Mouse (Mus musculus): ENCODE measurements around the gene Tshz2. TPM values are rescaled to one million over a fixed set of nuclear protein-coding genes. Genes with fewer than 3 reads are reported as not detected.

The Tshz2 gene
- polyA plus RNA-seq, 1 experiment: 6.2 TPM

GRCm38 (mm10) chr2:170031872-170032271 is 399.1 kb downstream of the Tshz2 start:
- no peak for DNase-seq
- Histone ChIP-seq H3K4me1 (ENCODE audit: control insufficient read depth, insufficient read depth, low read length) (no peaks in the 10 kb centered on the region), H3K4me3 (replicated peaks; ENCODE audit: extremely low read depth, low read depth, low read length) (no peak overlapping the region)
- 79% methylated on average over 8 of the region's 8 CpGs for WGBS
- TF ChIP-seq POLR2A (IDR thresholded peaks at IDR 0.05; ENCODE audit: borderline replicate concordance, extremely low read depth, low read depth, low read length) (no peak), CTCF (IDR thresholded peaks at IDR 0.05; ENCODE audit: insufficient read depth, low read length) (no peak)

GRCm38 (mm10) chr2:170033219-170033618 is 400.4 kb downstream of the Tshz2 start:
- no peak overlapping the region for H3K4me3 ChIP-seq (replicated peaks; ENCODE audit: extremely low read depth, low read depth, low read length)
- no peak for DNase-seq
- no peaks in the 10 kb centered on the region for H3K4me1 ChIP-seq (ENCODE audit: control insufficient read depth, insufficient read depth, low read length)
- 35% methylated on average over 5 of the region's 5 CpGs for WGBS
- TF ChIP-seq CTCF (IDR thresholded peaks at IDR 0.05; ENCODE audit: insufficient read depth, low read length) (no peak), POLR2A (IDR thresholded peaks at IDR 0.05; ENCODE audit: borderline replicate concordance, extremely low read depth, low read depth, low read length) (no peak)

- no peak for DNase-seq
- Histone ChIP-seq H3K4me3 (replicated peaks; ENCODE audit: extremely low read depth, low read depth, low read length) (no peak overlapping the region), H3K4me1 (ENCODE audit: control insufficient read depth, insufficient read depth, low read length) (no peaks in the 10 kb centered on the region)
- WGBS: 96% methylated on average over 11 of the region's 11 CpGs
- TF ChIP-seq CTCF (IDR thresholded peaks at IDR 0.05; ENCODE audit: insufficient read depth, low read length): no peak
- no peak for TF ChIP-seq POLR2A (IDR thresholded peaks at IDR 0.05; ENCODE audit: borderline replicate concordance, extremely low read depth, low read depth, low read length)
Measured at GRCm38 (mm10) chr2:170034794-170035193, 402.0 kb downstream of the Tshz2 start.

GRCm38 (mm10) chr2:170036791-170037241 is 404.0 kb downstream of the Tshz2 start:
- 38% methylated on average over 11 of the region's 11 CpGs for WGBS
- no peak for TF ChIP-seq POLR2A (IDR thresholded peaks at IDR 0.05; ENCODE audit: borderline replicate concordance, extremely low read depth, low read depth, low read length)
- no peak for TF ChIP-seq CTCF (IDR thresholded peaks at IDR 0.05; ENCODE audit: insufficient read depth, low read length)
- no peak overlapping the region for H3K4me3 ChIP-seq (replicated peaks; ENCODE audit: extremely low read depth, low read depth, low read length)
- no peaks in the 10 kb centered on the region for H3K4me1 ChIP-seq (ENCODE audit: control insufficient read depth, insufficient read depth, low read length)
- no peak for DNase-seq

- H3K4me3 ChIP-seq (replicated peaks; ENCODE audit: extremely low read depth, low read depth, low read length): no peak overlapping the region
- TF ChIP-seq CTCF (IDR thresholded peaks at IDR 0.05; ENCODE audit: insufficient read depth, low read length): no peak
- TF ChIP-seq POLR2A (IDR thresholded peaks at IDR 0.05; ENCODE audit: borderline replicate concordance, extremely low read depth, low read depth, low read length): no peak
- DNase-seq: no peak
- no peaks in the 10 kb centered on the region for H3K4me1 ChIP-seq (ENCODE audit: control insufficient read depth, insufficient read depth, low read length)
- 71% methylated on average over 13 of the region's 13 CpGs for WGBS
Measured at GRCm38 (mm10) chr2:170037346-170037745, 404.5 kb downstream of the Tshz2 start.

GRCm38 (mm10) chr2:170039772-170040171 is 407.0 kb downstream of the Tshz2 start:
- no peak for TF ChIP-seq CTCF (IDR thresholded peaks at IDR 0.05; ENCODE audit: insufficient read depth, low read length)
- no peak for TF ChIP-seq POLR2A (IDR thresholded peaks at IDR 0.05; ENCODE audit: borderline replicate concordance, extremely low read depth, low read depth, low read length)
- H3K4me1 ChIP-seq (ENCODE audit: control insufficient read depth, insufficient read depth, low read length): no peaks in the 10 kb centered on the region
- H3K4me3 ChIP-seq (replicated peaks; ENCODE audit: extremely low read depth, low read depth, low read length): no peak overlapping the region
- WGBS: 82% methylated on average over 14 of the region's 14 CpGs
- no peak for DNase-seq

- TF ChIP-seq CTCF (IDR thresholded peaks at IDR 0.05; ENCODE audit: insufficient read depth, low read length) (no peak), POLR2A (IDR thresholded peaks at IDR 0.05; ENCODE audit: borderline replicate concordance, extremely low read depth, low read depth, low read length) (no peak)
- no peak for DNase-seq
- 38% methylated on average over 9 of the region's 9 CpGs for WGBS
Measured at GRCm38 (mm10) chr2:170041101-170041500, 408.3 kb downstream of the Tshz2 start.

GRCm38 (mm10) chr2:170042471-170043213 is 409.8 kb downstream of the Tshz2 start:
- DNase-seq: no peak
- Histone ChIP-seq H3K4me3 (replicated peaks; ENCODE audit: extremely low read depth, low read depth, low read length) (no peak overlapping the region), H3K4me1 (ENCODE audit: control insufficient read depth, insufficient read depth, low read length) (no peaks in the 10 kb centered on the region)
- 73% methylated on average over 12 of the region's 12 CpGs for WGBS
- TF ChIP-seq POLR2A (IDR thresholded peaks at IDR 0.05; ENCODE audit: borderline replicate concordance, extremely low read depth, low read depth, low read length): no peak
- no peak for TF ChIP-seq CTCF (IDR thresholded peaks at IDR 0.05; ENCODE audit: insufficient read depth, low read length)

More at GRCm38 (mm10) chr2:170041101-170041500, 408.3 kb downstream of the Tshz2 start:
- Histone ChIP-seq H3K4me3 (replicated peaks; ENCODE audit: extremely low read depth, low read depth, low read length) (no peak overlapping the region), H3K4me1 (ENCODE audit: control insufficient read depth, insufficient read depth, low read length) (no peaks in the 10 kb centered on the region)

GRCm38 (mm10) chr2:170043290-170043689 is 410.5 kb downstream of the Tshz2 start:
- no peak for TF ChIP-seq POLR2A (IDR thresholded peaks at IDR 0.05; ENCODE audit: borderline replicate concordance, extremely low read depth, low read depth, low read length)
- no peak for TF ChIP-seq CTCF (IDR thresholded peaks at IDR 0.05; ENCODE audit: insufficient read depth, low read length)
- no peak for DNase-seq
- WGBS: 73% methylated on average over 7 of the region's 10 CpGs
- H3K4me3 ChIP-seq (replicated peaks; ENCODE audit: extremely low read depth, low read depth, low read length): no peak overlapping the region
- H3K4me1 ChIP-seq (ENCODE audit: control insufficient read depth, insufficient read depth, low read length): no peaks in the 10 kb centered on the region

GRCm38 (mm10) chr2:170045896-170046295 is 413.1 kb downstream of the Tshz2 start:
- WGBS: 86% methylated on average over 11 of the region's 11 CpGs

More at GRCm38 (mm10) chr2:170045896-170046295, 413.1 kb downstream of the Tshz2 start:
- Histone ChIP-seq H3K4me1 (ENCODE audit: control insufficient read depth, insufficient read depth, low read length) (no peaks in the 10 kb centered on the region), H3K4me3 (replicated peaks; ENCODE audit: extremely low read depth, low read depth, low read length) (no peak overlapping the region)
- DNase-seq: no peak
- TF ChIP-seq POLR2A (IDR thresholded peaks at IDR 0.05; ENCODE audit: borderline replicate concordance, extremely low read depth, low read depth, low read length) (no peak), CTCF (IDR thresholded peaks at IDR 0.05; ENCODE audit: insufficient read depth, low read length) (no peak)

All from lung, adult 2 months (tissue).